7 mouse cellular contexts compared by ENCODE assay signal in genomic region chr3:122985183-122985944, GRCm38 (mm10). TPM values are rescaled to one million over a fixed set of nuclear protein-coding genes. Genes with fewer than 3 reads are reported as not detected.
DNase-seq lines count a peak whose midpoint lies in the region; ATAC-seq and TF ChIP-seq lines count a peak whose summit lies in the region.

No protein-coding gene starts in this region.

- H3K9me3 ChIP-seq in hindbrain, embryonic 14.5 days (ENCODE audit: control insufficient read depth, low read length) = no peaks in the 10 kb centered on the region

- TF ChIP-seq CTCF in lung, adult 2 months (IDR thresholded peaks at IDR 0.05; ENCODE audit: insufficient read depth, low read length) = no peak

- peak overlapping the region; percentile 69 for H3K4me2 ChIP-seq in hindbrain, embryonic 14.5 days (replicated peaks)
- peak overlapping the region; percentile 80 for H3K4me2 ChIP-seq in myocyte (ENCODE audit: low read depth)

- ATAC-seq in hindbrain, embryonic 14.5 days (ENCODE audit: low FRiP score) = no peak

- peak; percentile 9 for DNase-seq in lung, adult 2 months
- no peak for DNase-seq in lung, postnatal 10 days
- peak; percentile 58 for DNase-seq in embryo, embryonic 10.5 days (ENCODE audit: low spot score)
- DNase-seq in hindbrain, embryonic 14.5 days (ENCODE audit: low spot score) = no peak
- no peak for DNase-seq in adrenal gland, adult 2 months
- no peak for DNase-seq in spleen, postnatal 10 days (ENCODE audit: low spot score in 2 of 2)

- peak overlapping the region; percentile 37 for H3K4me3 ChIP-seq in lung, adult 2 months (replicated peaks; ENCODE audit: extremely low read depth, low read depth, low read length)
- peak overlapping the region; percentile 65 for H3K4me3 ChIP-seq in hindbrain, embryonic 14.5 days (replicated peaks; ENCODE audit: low read length)
- peak overlapping the region; percentile 51 for H3K4me3 ChIP-seq in myocyte

- peak overlapping the region; percentile 90 for H3K9ac ChIP-seq in hindbrain, embryonic 14.5 days

- peak overlapping the region; percentile 96; the same call in 1 of the 2 replicates for H3K27ac ChIP-seq in hindbrain, embryonic 14.5 days

- H3K4me1 ChIP-seq in lung, adult 2 months (ENCODE audit: control insufficient read depth, insufficient read depth, low read length) = peaks cover 8% of the 10 kb centered on the region
- peaks cover 8% of the 10 kb centered on the region for H3K4me1 ChIP-seq in hindbrain, embryonic 14.5 days (replicated peaks; ENCODE audit: control insufficient read depth, insufficient read depth, low read length)

- no peaks in the 10 kb centered on the region for H3K36me3 ChIP-seq in hindbrain, embryonic 14.5 days (replicated peaks; ENCODE audit: control insufficient read depth, insufficient read depth)
- H3K36me3 ChIP-seq in myocyte (ENCODE audit: control insufficient read depth, insufficient read depth) = no peaks in the 10 kb centered on the region

- TF ChIP-seq POLR2A in lung, adult 2 months (IDR thresholded peaks at IDR 0.05; ENCODE audit: borderline replicate concordance, extremely low read depth, low read depth, low read length) = no peak
- no peak for TF ChIP-seq POLR2A in myocyte (IDR thresholded peaks at IDR 0.05; ENCODE audit: insufficient read length, low read depth)

- no peaks in the 10 kb centered on the region for H3K27me3 ChIP-seq in hindbrain, embryonic 14.5 days (ENCODE audit: control insufficient read depth, insufficient read depth, low read length)
- no peaks in the 10 kb centered on the region for H3K27me3 ChIP-seq in myocyte (ENCODE audit: control insufficient read depth, insufficient read depth, insufficient read length)

- peak overlapping the region; percentile 77 for H3ac ChIP-seq in myocyte (ENCODE audit: control insufficient read depth, insufficient read length)

- WGBS in lung, adult 2 months = 19% methylated on average over 13 of the region's 13 CpGs
- 16% methylated on average over 13 of the region's 13 CpGs for WGBS in hindbrain, embryonic 14.5 days

- H3K79me2 ChIP-seq in myocyte (ENCODE audit: control insufficient read depth, insufficient read depth) = peaks cover 22% of the 10 kb centered on the region

TF ChIP-seq in myocyte, 11 proteins besides CTCF, POLR2A, EP300 and RAD21:
- TF ChIP-seq TCF12 (IDR thresholded peaks at IDR 0.05; ENCODE audit: insufficient read depth, poor library complexity, severe bottlenecking) (no peak), POLR2AphosphoS2 (IDR thresholded peaks at IDR 0.05; ENCODE audit: insufficient read length, low read depth) (no peak)

RNA-seq across cellular contexts. Expression of gene Usp53, which starts 1.1 kb away (rescaled TPM):
- polyA plus RNA-seq in lung, adult 2 months (2012; rRNA removed) = 3.1 and 4.7 TPM in 2 replicates
- 11.5 and 12.3 TPM in 2 replicates for polyA plus RNA-seq in hindbrain, embryonic 14.5 days (2014; fragmentation: Nextera tagmentation; extraction: Ambion mirVana)
- polyA plus RNA-seq in myocyte (2012; fragmentation: generic; extraction: Trizol) = 1.7 TPM
- 10 to 100 TPM; 26.1 to 27.5 TPM for total RNA-seq in adrenal gland, adult 2 months (2021)
- polyA plus RNA-seq in adrenal gland, adult 2 months (2012; rRNA removed) = 2.0 and 3.3 TPM in 2 replicates

RNA-seq across cellular contexts. Expression of gene Myoz2, which starts 49.5 kb away (rescaled TPM):
- 4.3 and 11.6 TPM in 2 replicates for polyA plus RNA-seq in lung, adult 2 months (2012; rRNA removed)
- polyA plus RNA-seq in hindbrain, embryonic 14.5 days (2014; fragmentation: Nextera tagmentation; extraction: Ambion mirVana) = not detected in 2 replicates
- 134 TPM for polyA plus RNA-seq in myocyte (2012; fragmentation: generic; extraction: Trizol)
- total RNA-seq in adrenal gland, adult 2 months (2021) = under 1 TPM in 1 of 2 experiments, not detected in 1; 0.41 TPM
- polyA plus RNA-seq in adrenal gland, adult 2 months (2012; rRNA removed) = not detected in 2 replicates

Comparison
In these comparisons a context has a peak if more than half of its experiments do, and no peak if none do; other contexts are left out.
1. DNase-seq: peak in lung, adult 2 months (single experiment) and embryo, embryonic 10.5 days (single experiment); none in lung, postnatal 10 days (single experiment), hindbrain, embryonic 14.5 days (single experiment), adrenal gland, adult 2 months (single experiment) and spleen, postnatal 10 days (0 of 2).
2. Peak in every context shown above with its lines, with median percentiles within 50 percentile points of each other: H3K4me3 ChIP-seq.